Mouse (Mus musculus) ES-CJ7 (cell line): ENCODE data around the gene Cdc42bpg.
"Not testable (repeated sequence)": the region's sequence is repeated elsewhere in the genome, so short reads cannot be mapped to it uniquely, and the experiment has no call there.

Experiments used
- DNase-seq: peaks from one replicate; pipeline ENCODE4 v3.0.0; 2011; ENCODE audit warnings: low read depth, low spot score

Cdc42bpg gene

GRCm38 (mm10) chr19:6276426-6277421 lies 29.5 kb upstream of the Cdc42bpg start, which contains the start of gene Ehd1:
Gene Ehd1 (plus strand): TSS chr19:6276725.
- peak; percentile 98 for DNase-seq

- DNase-seq: peak; percentile 96
Observed at GRCm38 (mm10) chr19:6277661-6278438, 28.4 kb upstream of the Cdc42bpg start.

- DNase-seq: no peak
Observed at GRCm38 (mm10) chr19:6278439-6279073, 27.7 kb upstream of the Cdc42bpg start.

- no peak for DNase-seq
Observed at GRCm38 (mm10) chr19:6279481-6280144, 26.6 kb upstream of the Cdc42bpg start.

- DNase-seq: no peak
Observed at GRCm38 (mm10) chr19:6280554-6280953, 25.7 kb upstream of the Cdc42bpg start.

- no peak for DNase-seq
Observed at GRCm38 (mm10) chr19:6281122-6282020, 24.9 kb upstream of the Cdc42bpg start.

- DNase-seq: no peak
Observed at GRCm38 (mm10) chr19:6283001-6283400, 23.3 kb upstream of the Cdc42bpg start.

- DNase-seq: no peak
Observed at GRCm38 (mm10) chr19:6284502-6284901, 21.8 kb upstream of the Cdc42bpg start.

GRCm38 (mm10) chr19:6285226-6285625 lies 21.0 kb upstream of the Cdc42bpg start:
- DNase-seq: no peak

- DNase-seq: no peak
Observed at GRCm38 (mm10) chr19:6285632-6286433, 20.4 kb upstream of the Cdc42bpg start.

GRCm38 (mm10) chr19:6286434-6287401 lies 19.5 kb upstream of the Cdc42bpg start:
- DNase-seq: no peak

- no peak for DNase-seq
Observed at GRCm38 (mm10) chr19:6288236-6288894, 17.9 kb upstream of the Cdc42bpg start.

GRCm38 (mm10) chr19:6289696-6290238 lies 16.5 kb upstream of the Cdc42bpg start:
- no peak for DNase-seq

GRCm38 (mm10) chr19:6290720-6291116 lies 15.5 kb upstream of the Cdc42bpg start:
- not testable (repeated sequence) for DNase-seq

GRCm38 (mm10) chr19:6291117-6291781 lies 15.0 kb upstream of the Cdc42bpg start:
- peak; percentile 58 for DNase-seq

GRCm38 (mm10) chr19:6292262-6292661 lies 14.0 kb upstream of the Cdc42bpg start:
- DNase-seq: no peak

GRCm38 (mm10) chr19:6294301-6294700 lies 12.0 kb upstream of the Cdc42bpg start:
- DNase-seq: no peak
